Mouse (Mus musculus) c-Kit-positive CD71-positive TER-119-positive erythroid progenitor cells, embryonic 14.5 days (primary cell): Measurements from ENCODE around the gene Schip1.

Experiments used
- DNase-seq: peaks from one replicate; pipeline ENCODE4 v3.0.0-alpha.2; 2013; ENCODE audit warnings: low spot score

Gene Schip1

DNA sequence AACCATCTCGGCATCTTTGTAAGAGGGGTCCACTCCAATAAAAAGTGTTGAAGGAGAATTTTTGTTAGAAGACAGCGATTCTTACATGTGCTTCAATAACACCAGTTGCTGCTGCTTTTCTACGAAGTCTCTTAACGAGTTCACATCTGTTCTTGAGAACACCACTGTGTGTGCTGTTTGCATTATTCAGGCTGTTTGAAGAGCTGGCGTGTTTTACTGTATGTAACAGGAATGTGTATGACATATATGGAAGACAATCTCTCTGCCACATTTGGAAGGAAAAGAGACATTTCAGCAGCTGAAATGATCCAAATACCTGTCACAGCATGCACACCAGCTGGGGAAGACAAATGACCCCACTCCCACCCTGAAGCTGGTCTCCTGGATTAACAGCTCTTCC is 406.0 kb downstream of the Schip1 start:
- no peak for DNase-seq

DNA sequence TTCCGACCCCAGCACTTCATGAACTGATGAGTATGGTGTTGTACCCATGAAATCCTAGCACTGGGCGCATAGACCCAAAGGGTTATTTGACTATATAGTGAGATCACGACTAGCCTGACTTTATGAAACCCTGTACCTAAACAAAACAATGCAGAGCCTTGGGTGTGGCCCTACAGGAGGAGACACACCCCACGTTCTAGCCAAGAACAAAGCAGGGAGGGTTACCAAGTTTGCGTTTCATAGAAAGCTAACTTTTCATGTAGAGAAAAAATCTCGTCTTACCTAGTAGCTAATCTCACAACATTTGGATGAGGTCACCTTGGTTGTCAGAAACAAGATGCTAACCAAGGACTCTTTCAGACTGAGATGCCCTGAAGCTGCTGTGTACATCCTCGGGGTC is 411.7 kb downstream of the Schip1 start:
- no peak for DNase-seq

DNA sequence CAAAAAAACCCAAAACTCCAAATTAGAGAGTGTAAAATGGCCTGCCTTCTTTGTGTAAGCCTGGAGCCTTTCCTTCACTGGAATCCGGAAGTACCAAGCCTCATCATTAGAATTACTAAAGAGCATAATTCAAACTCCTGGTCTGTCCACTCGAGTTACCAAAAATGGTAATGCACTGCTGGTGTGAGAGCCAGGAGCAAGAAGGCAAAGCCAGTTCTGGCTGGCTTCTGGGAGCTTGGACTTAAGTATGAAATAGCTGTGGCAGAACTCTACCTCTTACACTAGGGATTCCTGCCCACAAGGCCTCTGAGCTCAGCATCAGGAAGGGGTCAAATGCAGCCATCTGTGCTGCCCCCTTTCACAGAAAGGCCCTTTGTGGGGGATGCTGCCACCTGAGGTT is 412.9 kb downstream of the Schip1 start:
- no peak for DNase-seq

DNA sequence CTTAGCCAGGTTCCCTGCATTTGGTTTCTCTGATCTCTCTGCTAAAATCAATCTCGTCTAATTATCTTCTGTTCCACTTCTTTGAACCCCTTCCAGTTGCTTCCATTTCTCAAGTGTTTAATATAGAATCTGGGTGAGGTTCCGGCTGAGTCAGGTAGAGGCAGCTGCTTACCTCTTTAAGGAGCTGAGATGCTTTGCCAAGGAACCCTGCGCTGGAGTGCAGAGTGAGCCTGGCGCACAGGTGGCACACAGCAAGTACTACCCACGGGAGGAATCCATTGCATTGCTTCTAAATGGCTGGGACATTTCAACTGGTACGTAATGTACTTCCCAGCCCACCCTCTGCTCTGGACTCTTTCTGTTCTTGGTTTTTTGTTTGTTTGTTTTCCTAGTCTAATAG is 414.7 kb downstream of the Schip1 start:
- DNase-seq = no peak

DNA sequence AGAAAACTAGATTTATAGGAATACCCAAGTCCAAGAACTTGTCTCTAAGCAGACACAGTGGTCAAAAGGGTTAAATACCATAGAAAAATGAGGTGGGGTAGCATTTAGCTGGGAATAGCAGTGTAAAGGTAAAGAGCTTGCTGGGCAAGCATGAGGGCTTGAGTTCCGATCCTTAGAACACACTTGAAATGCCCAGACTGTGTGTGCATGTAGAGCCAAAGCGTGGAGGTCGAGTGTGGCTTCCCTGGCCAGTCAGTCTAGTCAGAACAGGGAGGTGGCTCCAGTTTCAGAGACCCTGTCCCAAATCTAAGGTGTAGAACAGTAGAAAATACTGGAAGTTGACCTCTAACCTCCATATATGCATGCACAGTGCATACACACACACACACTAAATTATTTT is 418.9 kb downstream of the Schip1 start:
- DNase-seq = no peak

DNA sequence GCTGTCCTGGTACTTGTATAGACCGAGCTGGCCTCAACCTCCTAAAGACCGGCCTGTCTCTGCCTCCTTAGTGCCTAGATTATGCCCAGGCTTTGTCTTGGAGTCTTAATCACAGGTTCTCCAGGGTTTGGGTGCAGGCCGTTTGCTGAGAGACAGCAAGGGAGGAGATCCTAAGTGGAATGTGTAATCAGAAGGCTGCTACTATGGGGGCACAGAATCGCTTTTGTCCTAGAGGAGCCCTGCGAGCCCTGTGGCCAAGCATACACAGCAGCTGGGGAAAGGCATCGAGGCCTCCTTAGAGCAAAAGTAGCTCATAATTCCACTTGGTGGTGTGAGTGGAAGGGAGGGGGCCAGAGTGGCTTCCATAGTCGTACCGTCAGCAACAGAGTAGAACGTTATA is 419.4 kb downstream of the Schip1 start:
- no peak for DNase-seq

DNA sequence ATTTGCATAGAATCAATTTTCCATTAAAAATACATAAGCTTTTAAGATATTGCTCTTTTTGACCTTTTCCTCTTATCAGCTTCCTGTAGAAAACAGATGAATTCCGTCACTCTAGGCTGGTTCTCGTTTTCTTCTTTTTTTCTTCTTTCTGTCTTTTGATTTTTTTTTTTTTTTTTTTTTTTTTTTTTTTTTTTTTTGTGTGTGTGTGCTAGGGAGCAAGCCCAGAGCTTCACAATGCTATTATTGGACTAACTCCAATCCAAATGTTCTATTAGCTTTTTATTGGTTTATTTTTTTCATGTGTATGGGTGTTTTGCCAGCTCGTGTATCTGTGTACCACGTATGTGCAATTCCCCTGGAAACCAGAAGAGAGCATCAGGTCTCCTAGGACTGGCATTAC is 420.0 kb downstream of the Schip1 start:
- no peak for DNase-seq

DNA sequence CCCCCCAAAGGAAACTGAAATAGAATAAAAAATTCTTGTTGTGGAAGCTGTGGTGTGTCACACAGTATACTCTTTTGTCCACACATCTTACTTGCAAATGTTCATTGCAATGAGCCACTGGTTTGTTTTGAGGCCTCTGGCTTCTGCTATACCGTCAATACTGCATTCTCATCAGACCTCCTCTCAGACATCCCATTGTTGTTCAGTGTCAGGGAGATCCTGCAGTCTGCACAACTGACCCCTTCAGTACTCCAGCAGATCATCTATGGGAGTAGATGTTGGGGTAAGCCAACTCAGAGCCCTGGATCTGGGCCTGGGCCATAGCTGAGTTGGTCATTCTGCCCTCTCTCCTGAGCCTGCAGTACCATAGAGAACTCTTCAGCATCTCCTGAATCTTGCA is 423.0 kb downstream of the Schip1 start:
- no peak for DNase-seq

DNA sequence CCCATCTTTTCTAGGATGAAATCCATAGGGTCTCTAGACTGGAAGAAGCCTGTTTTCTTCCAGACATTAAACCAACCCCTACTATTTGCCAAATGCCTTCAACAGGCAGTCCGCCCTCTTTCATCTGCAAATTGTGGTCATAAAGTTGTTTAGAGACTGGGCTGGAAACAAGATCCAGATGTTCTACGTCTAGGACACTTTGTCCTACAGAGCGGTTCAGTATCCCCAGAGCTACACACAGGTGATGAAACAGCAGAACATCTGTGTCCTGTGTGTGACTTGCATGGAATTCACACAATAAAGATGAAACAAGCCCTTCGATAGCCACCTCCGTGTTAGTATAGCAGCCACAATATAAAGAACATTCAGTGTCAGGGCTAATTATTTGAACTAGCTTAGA is 423.7 kb downstream of the Schip1 start:
- no peak for DNase-seq

DNA sequence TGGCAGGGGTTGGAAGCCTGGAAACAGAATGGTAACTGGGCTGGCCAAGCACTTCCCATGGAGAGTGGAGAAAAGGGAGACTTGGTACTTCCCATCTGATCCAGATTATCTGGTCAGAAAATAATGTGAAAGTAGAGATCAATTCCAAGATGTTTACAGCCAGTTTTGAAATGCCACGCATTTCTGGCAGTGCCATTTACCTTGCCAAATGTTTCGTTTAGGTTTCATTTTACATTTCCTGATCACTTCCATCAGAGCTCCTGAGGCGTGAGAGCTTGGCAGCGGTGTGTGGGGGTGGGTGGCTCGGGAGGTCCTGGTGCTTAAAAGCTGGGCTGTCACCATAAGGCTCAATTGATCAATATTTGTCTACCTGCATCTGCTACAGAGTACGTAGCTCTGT is 426.9 kb downstream of the Schip1 start:
- no peak for DNase-seq

DNA sequence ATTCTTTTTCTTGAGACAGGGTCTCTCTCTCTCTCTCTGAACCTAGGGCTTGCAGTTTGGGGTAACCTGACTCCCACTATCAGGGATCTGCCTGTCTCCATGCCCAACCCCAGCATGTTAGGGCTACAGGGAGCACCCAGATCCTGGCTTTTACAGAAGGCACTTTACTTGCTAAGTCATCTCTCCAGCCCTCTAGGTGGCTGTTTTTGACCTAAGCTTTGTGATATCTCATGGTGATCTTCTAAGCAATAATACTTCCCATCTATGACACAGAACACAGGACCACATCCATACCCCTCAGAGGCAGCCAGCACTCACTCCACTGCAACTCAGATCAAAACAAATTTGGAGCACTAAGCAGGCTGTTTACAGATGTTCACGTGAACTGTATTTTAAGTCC is 427.5 kb downstream of the Schip1 start:
- DNase-seq = no peak

DNA sequence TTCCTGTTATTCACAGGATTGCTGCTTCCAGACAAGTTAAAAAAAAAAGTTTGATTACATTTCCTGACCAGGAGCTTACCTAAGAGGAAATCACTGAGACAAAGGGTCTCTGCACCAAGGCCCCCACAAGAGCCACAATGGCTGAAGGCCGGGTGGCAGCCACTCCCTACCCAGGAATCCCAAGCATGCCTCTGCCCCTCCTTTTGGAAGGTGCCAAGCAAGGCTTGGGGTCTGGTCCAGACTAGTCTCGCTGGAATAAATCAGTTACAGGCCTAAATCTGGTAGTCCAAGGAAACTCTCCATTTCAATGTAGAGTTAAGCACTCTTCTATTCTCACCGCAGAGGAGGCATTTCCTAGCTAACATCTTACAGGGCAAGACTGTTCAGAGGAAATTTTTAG is 427.9 kb downstream of the Schip1 start:
- DNase-seq = no peak

DNA sequence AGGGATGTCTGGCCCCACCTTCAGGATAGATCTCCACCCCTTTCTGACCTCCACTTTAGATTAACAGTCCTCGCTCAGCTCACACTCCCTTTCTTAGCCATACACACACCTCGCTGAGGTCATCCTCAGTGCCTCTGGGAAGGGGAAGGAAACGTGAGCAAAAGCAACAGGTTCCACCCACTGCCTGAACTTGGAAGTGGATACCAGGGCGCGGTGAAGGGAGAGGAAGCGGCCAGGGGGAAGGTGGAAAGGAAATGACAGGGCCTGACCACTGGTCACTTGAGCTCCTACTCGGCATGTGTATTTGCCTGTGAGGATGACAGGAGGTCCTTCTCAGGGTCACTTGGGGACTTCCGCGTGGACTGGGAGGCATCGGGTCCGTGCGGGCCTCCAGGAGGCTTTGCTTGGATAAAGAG is 428.6 kb downstream of the Schip1 start:
- DNase-seq = no peak

DNA sequence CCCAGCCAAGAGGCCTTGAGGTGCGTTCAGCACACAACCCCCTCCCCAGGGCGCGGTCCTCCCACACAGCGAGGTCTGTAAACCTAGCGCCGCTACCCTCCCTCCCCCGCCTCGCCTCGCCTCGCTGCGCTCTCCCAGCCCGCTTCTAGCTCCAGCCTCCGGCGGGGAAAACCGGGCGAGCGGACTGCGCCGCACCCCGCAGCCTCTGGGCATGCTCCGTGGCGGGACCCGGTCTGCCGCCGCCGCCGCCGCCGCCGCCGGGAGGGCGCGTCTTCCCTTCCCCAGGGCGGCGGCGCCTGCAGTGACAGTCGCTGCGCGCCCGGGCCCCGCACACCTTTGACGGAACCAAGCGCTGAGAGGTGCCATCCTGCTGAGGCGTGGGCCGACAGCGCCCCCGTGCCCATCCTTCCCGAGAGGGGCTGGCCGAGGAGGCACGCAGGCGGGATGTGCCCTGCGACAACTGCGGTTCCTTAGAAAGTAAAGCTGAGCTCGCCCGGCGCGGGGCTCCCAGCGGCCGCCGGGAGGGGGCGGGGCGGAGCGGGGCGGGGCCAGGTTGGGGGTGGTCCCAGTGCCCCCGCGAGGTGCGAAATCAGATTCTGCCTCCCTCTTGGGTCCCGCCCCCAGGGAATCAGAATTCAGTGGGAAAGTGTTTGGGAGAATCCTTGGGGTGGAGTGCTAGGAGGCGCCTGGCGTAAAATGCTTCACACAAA is 429.1 kb downstream of the Schip1 start:
- no peak for DNase-seq

DNA sequence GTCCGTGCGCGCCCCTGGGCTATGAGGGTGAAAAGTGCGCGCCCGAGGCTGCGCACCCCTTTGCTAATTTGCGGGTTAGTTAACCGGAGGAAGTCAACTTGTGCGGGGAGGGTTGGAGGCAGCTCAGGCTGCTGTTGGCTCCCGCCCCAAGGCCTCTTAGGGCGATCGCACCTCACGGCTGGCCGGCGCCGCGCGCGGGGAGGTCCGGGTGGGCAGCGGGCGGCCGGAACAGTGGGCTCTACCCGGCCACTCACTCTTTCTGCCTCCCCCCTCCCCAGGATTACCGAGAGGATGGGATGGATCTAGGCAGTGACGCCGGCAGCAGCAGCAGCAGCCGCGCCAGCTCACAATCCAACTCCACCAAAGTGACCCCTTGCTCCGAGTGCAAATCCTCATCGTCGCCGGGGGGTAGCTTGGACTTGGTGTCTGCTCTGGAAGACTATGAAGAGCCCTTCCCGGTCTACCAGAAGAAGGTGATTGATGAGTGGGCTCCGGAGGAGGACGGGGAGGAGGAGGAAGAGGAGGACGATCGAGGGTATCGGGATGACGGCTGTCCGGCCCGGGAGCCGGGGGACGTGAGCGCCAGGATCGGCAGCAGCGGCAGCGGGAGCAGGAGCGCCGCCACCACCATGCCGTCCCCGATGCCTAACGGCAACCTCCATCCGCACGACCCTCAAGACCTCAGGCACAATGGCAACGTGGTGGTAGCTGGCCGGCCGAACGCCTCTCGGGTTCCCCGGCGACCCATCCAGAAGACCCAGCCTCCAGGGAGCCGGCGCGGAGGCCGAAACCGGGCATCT is 429.9 kb downstream of the Schip1 start:
- DNase-seq = no peak

DNA sequence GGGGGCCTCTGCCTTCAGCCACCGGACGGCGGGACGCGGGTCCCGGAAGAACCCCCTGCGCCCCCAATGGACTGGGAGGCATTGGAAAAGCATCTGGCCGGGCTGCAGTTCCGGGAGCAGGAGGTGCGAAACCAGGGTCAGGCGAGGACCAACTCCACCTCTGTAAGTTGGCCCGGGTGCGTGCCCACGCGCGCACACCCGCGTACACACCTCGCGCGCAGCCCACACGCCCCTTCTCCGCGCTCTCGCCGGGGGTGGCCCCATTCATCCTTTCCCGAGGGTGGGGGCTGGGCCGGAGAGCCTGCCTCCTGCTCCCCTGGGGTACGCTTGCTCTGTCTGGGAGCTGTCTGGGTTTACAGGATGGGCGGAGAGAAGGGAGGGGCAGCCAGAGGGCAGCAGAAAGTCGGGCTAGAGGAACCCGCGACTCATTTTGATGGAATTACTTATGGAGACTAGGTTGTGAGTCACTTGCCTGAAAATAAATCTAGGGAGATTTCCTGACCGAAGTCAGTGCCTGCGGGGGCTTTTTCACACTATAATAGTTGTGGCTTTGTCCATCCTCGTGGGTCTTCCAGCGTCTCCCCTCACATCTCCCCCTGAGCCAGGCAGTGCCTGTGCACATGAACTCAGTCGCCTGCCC is 430.6 kb downstream of the Schip1 start:
- DNase-seq = no peak

DNA sequence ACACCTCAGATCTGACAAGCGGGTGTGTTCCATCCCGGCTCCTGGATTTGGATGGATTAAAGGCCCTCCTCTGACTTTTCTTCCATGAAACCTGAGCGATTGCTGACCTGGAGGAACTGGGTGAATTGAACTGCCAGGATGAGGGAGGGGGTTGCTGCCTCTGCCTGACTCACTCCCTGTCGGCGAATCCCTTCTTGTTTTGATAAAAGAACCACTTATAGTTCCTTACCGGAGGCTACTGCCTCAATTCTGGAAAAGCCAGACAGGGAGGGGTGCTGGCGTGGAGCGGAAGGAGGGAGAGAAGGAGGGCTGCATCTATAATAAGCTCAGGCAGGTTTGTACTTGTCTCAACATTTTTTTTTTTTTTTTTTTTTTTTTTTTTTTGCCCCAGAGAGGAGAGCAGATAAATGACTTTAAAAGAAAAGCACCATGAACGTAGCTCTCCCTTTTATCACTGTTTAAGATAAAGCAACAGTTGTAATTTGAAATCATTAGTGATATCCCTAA is 431.2 kb downstream of the Schip1 start:
- no peak for DNase-seq

DNA sequence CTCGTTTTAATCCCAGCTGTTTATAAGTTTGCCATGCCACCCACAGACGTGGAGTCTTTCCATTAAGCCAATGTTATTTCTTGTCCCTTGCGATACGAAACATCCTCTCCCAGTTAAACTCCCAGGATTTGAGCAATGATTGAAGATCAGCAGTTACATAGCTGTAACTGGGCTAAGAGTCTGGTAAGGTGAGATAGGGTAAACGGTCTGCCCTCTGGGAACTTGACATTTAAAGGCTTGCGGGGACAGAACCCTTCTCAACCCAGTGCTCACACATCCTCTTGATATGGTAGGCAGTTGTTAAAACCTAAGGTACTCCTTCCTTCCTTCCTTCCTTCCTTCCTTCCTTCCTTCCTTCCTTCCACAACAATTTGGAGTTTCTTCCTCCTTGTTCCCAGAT is 431.9 kb downstream of the Schip1 start:
- no peak for DNase-seq

DNA sequence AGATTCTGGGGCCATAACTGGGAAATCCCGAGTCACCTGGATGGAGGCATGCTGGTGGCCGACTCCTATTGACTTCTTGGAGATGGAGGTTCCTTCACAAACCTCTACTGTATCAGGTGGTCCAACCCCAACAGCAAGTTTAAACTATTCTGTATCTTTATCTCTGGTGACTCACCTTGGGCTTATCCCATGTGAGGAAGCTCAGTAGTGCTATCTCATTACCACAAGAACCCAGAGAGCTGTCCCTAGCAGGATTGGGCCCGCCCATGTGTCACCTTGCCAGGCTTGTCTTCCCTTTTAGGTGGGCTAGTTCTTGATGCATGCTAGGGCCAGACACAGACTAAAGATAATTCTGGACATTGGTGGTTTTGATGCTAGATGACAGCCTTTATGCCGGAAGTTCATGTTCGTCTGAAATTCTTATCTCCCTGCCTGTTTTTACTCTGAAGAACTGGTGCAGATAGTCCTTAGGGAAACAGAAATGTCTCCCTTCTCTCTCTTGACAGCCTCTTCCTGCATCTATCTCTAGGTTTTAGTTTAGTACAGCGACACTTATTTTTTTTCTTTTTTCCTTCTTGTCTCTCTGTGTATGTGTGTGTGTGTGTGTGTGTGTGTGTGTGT is 435.0 kb downstream of the Schip1 start:
- DNase-seq = peak; percentile 55

DNA sequence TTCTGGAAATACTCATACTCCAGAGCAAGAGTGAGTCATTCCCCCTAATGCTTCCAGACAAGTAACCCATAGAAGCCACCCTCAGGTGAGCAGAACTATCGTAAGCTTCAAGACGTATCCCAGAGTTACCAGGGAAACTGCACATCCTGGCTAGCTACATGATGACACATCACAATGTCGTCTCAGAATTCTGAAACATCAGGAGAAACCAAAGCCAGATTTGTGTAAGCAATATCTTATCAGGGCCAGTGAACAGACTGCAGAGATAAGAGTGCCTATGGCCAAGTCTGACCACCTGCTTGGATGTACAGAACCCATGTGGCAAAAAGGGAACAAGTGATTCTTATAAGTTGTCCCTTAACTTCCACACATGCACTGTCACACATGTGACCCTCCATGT is 440.2 kb downstream of the Schip1 start:
- DNase-seq = no peak

DNA sequence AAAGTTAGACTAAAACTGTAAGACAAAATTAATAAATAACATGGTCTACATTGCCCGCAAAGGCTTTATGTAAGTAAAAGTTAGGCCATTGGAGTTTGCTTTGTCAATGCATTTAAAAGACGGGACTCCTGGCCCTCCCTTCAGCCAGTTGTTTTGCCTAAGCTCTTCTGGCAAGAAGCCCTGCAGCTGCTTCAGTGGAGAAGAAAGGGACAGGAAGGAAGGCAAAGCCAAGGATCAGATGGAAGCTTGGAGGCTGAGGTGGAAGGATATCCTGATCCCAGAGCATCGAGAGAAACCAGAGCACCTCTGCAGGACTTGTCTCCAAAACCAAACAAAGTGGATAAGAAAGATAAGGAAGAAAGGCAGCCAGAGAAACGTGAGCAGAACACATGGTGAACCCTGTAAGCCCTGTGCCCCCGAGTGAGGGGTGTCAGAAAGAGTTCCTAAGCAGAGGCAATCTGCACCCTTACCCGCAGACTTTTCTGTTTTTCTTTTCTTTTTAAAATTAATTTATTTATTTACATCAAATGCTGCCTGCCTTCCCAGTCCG is 442.2 kb downstream of the Schip1 start:
- no peak for DNase-seq

DNA sequence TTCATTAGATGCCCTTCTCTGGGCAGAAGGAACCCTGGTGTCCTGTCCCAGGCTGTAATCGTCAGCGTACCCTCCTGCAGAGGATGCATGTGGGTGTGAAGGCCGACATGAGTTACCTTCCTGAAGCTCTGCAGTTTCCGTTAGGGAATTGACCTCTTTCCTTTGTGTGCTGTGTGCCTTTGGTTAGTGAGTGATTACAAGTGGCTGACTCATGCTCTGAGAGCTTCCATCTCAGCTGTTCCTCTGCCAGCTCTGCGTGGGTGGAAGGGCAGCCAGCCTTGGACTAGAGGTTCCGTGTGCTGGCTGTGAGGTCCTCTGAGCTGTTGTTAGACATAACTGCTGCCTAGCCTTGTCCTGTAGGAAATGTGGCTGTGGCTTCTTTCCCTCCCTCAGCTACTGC is 444.0 kb downstream of the Schip1 start:
- peak; percentile 43 for DNase-seq
